Mouse (Mus musculus) limb, embryonic 13.5 days (tissue): Measurements from ENCODE around the gene Enpp4. TPM values are rescaled to one million over a fixed set of nuclear protein-coding genes. Genes with fewer than 3 reads are reported as not detected.

Source experiments
- ATAC-seq: fragments of 200-750 bp; cut with Nextera tagmentation; 2 replicates; pipeline ENCODE4 v1.8.0; 2017; ENCODE audit warnings: low read depth, moderate number of reproducible peaks, moderate TSS enrichment; ENCODE audit not compliant: low FRiP score
- H3K27ac ChIP-seq: fragments of 300-500 bp; sonication (generic); 2 replicates; pipeline ENCODE4 v1.5.1; 2015; ENCODE audit warnings: inconsistent platforms, mild to moderate bottlenecking, moderate library complexity
- H3K27me3 ChIP-seq: fragments of 300-500 bp; sonication (generic); 2 replicates; pipeline ENCODE4 v1.6.1; 2015; ENCODE audit warnings: mild to moderate bottlenecking, inconsistent platforms
- H3K36me3 ChIP-seq: fragments of 300-500 bp; sonication (generic); 2 replicates; pipeline ENCODE4 v1.6.1; 2015; ENCODE audit warnings: inconsistent platforms, mild to moderate bottlenecking, moderate library complexity
- H3K4me1 ChIP-seq: fragments of 300-500 bp; sonication (generic); 2 replicates; pipeline ENCODE4 v1.6.1; 2015; ENCODE audit warnings: inconsistent platforms
- H3K4me2 ChIP-seq: fragments of 300-500 bp; sonication (generic); replicated peaks from 2 replicates; pipeline ENCODE4 v1.6.1; 2015; ENCODE audit warnings: inconsistent platforms, mild to moderate bottlenecking, moderate library complexity
- H3K4me3 ChIP-seq: fragments of 300-500 bp; sonication (generic); 2 replicates; pipeline ENCODE4 v1.5.1; 2015; ENCODE audit warnings: moderate library complexity, mild to moderate bottlenecking, inconsistent platforms
- H3K9ac ChIP-seq: fragments of 300-500 bp; sonication (generic); 2 replicates; pipeline ENCODE4 v1.6.1; 2015; ENCODE audit warnings: mild to moderate bottlenecking, inconsistent platforms
- H3K9me3 ChIP-seq: fragments of 300-500 bp; sonication (generic); 2 replicates; pipeline ENCODE4 v1.6.1; 2016; ENCODE audit warnings: inconsistent platforms
- WGBS: fragments of 180-500 bp; shearing (Covaris S2); methylation state at CpG from one replicate; pipeline ENCODE4 v1.1.7; 2015; 5-methylcytosine and 5-hydroxymethylcytosine counted together
- polyA plus RNA-seq: library from polyadenylated mRNA; unstranded; fragments of >200 nt; fragmentation: Nextera tagmentation; extraction: Ambion mirVana; gene quantifications from 2 replicates; pipeline ENCODE4 v1.2.1, GENCODE M21; 2015

Enpp4 gene
- polyA plus RNA-seq, 1 experiment from 2014 or later: 5.4 TPM

GRCm38 (mm10) chr17:44057123-44057522, 48.5 kb downstream of the Enpp4 start:
- Histone ChIP-seq H3K9me3 (no peaks in the 10 kb centered on the region), H3K27ac (no peak overlapping the region), H3K4me3 (no peak overlapping the region), H3K27me3 (no peaks in the 10 kb centered on the region), H3K9ac (no peak overlapping the region), H3K36me3 (no peaks in the 10 kb centered on the region), H3K4me1 (peaks cover 16% of the 10 kb centered on the region), H3K4me2 (no peak overlapping the region)
- no peak for ATAC-seq
- WGBS: 85% methylated on average over 1 of the region's 1 CpGs

GRCm38 (mm10) chr17:44053427-44053826, 52.2 kb downstream of the Enpp4 start:
- Histone ChIP-seq H3K27me3 (no peaks in the 10 kb centered on the region), H3K4me2 (no peak overlapping the region), H3K9ac (no peak overlapping the region), H3K4me3 (no peak overlapping the region), H3K4me1 (no peaks in the 10 kb centered on the region), H3K9me3 (peaks cover 1% of the 10 kb centered on the region; the same call in 1 of the 2 replicates), H3K36me3 (no peaks in the 10 kb centered on the region), H3K27ac (no peak overlapping the region)
- 78% methylated on average over 4 of the region's 4 CpGs for WGBS
- no peak for ATAC-seq

Other genes with a start within 250 kb of the Enpp4 start
- 19.0 and 20.9 TPM in 2 replicates for gene Enpp5, start 27.0 kb downstream of the Enpp4 start, polyA plus RNA-seq
- gene Clic5, start 82.8 kb upstream of the Enpp4 start, polyA plus RNA-seq: 0.45 and 0.46 TPM in 2 replicates